Mouse (Mus musculus) cerebellum, postnatal 14 days (tissue): ENCODE measurements at regions not wholly inside any gene's neighbourhood (a gene's known extent, or its start where the extent isn't known, plus 50 kb on each side); places are given as distances from the start of the nearest gene placed in this dataset.

Experiments
- DNase-seq, 2 experiments: peaks; one replicate each; pipeline ENCODE4 v3.0.0; 2021; ENCODE audit warnings: mixed read lengths in 2 of 2

- DNase-seq: no peak
These were observed 993.8 kb upstream of the Jmjd1c start for GRCm38 (mm10) chr10:66102103-66102502.

GRCm38 (mm10) chr10:66131361-66131760, 964.6 kb upstream of the Jmjd1c start:
- no peak for DNase-seq

- DNase-seq: no peak
These were observed 963.9 kb upstream of the Jmjd1c start for GRCm38 (mm10) chr10:66132025-66132424.

GRCm38 (mm10) chr10:66142413-66142812, 953.5 kb upstream of the Jmjd1c start:
- DNase-seq: peak in 1 of 2 experiments; percentile 16

GRCm38 (mm10) chr10:66142910-66143309, 953.0 kb upstream of the Jmjd1c start:
- DNase-seq: no peak

- DNase-seq: peak; percentile 29 to 62
These were observed 945.0 kb upstream of the Jmjd1c start for GRCm38 (mm10) chr10:66150966-66151365.

GRCm38 (mm10) chr10:66152777-66153176, 943.1 kb upstream of the Jmjd1c start:
- DNase-seq: no peak

- no peak for DNase-seq
These were observed 934.9 kb upstream of the Jmjd1c start for GRCm38 (mm10) chr10:66160916-66161556.

- DNase-seq: peak in 1 of 2 experiments; percentile 15
These were observed 923.1 kb upstream of the Jmjd1c start for GRCm38 (mm10) chr10:66172803-66173202.

- no peak for DNase-seq
These were observed 918.6 kb upstream of the Jmjd1c start for GRCm38 (mm10) chr10:66177318-66177717.

GRCm38 (mm10) chr10:66181231-66181630, 914.7 kb upstream of the Jmjd1c start:
- peak; percentile 92 to 97 for DNase-seq

- peak in 1 of 2 experiments; percentile 37 for DNase-seq
These were observed 912.9 kb upstream of the Jmjd1c start for GRCm38 (mm10) chr10:66183069-66183468.

- no peak for DNase-seq
These were observed 908.9 kb upstream of the Jmjd1c start for GRCm38 (mm10) chr10:66187038-66187437.

GRCm38 (mm10) chr10:66201115-66201514, 894.8 kb upstream of the Jmjd1c start:
- DNase-seq: no peak

GRCm38 (mm10) chr10:66228123-66228522, 867.8 kb upstream of the Jmjd1c start:
- peak; percentile 74 to 81 for DNase-seq

GRCm38 (mm10) chr10:66234370-66234916, 861.5 kb upstream of the Jmjd1c start:
- DNase-seq: no peak

GRCm38 (mm10) chr10:66256377-66256776, 839.5 kb upstream of the Jmjd1c start:
- peak in 1 of 2 experiments; percentile 4 for DNase-seq

- no peak for DNase-seq
These were observed 825.2 kb upstream of the Jmjd1c start for GRCm38 (mm10) chr10:66270647-66271270.

GRCm38 (mm10) chr10:66295628-66296027, 800.3 kb upstream of the Jmjd1c start:
- no peak for DNase-seq

GRCm38 (mm10) chr10:66303235-66303780, 792.6 kb upstream of the Jmjd1c start:
- DNase-seq: no peak

GRCm38 (mm10) chr10:66304901-66305300, 791.0 kb upstream of the Jmjd1c start:
- no peak for DNase-seq

- DNase-seq: no peak
These were observed 764.8 kb upstream of the Jmjd1c start for GRCm38 (mm10) chr10:66331166-66331565.

- DNase-seq: no peak
These were observed 757.9 kb upstream of the Jmjd1c start for GRCm38 (mm10) chr10:66337994-66338393.

GRCm38 (mm10) chr10:66342823-66343350, 753.0 kb upstream of the Jmjd1c start:
- no peak for DNase-seq
